Mouse (Mus musculus) layer of hippocampus, adult 9-11 months (tissue): ENCODE data around the gene Ccdc157.
A peak's percentile ranks its signal among the peaks of the same experiment; 100 is the strongest.
"Not testable (repeated sequence)": the region's sequence is repeated elsewhere in the genome, so short reads cannot be mapped to it uniquely, and the experiment has no call there.

ENCODE experiments used
- DNase-seq: peaks from one replicate; pipeline ENCODE4 v3.0.0; 2022

Gene Ccdc157

GRCm38 (mm10) chr11:4182061-4182460 is 22.0 kb upstream of the Ccdc157 start:
- DNase-seq, result peak; percentile 38

GRCm38 (mm10) chr11:4177716-4178115 is 17.6 kb upstream of the Ccdc157 start:
- DNase-seq, result no peak

- peak; percentile 72 for DNase-seq
Observed at GRCm38 (mm10) chr11:4174586-4174985, 14.5 kb upstream of the Ccdc157 start.

- DNase-seq, result no peak
Observed at GRCm38 (mm10) chr11:4166467-4167090, 6.5 kb upstream of the Ccdc157 start.

GRCm38 (mm10) chr11:4164701-4165100 is 4.6 kb upstream of the Ccdc157 start:
- DNase-seq, result no peak

GRCm38 (mm10) chr11:4160758-4161480 is 826 bp upstream of the Ccdc157 start:
- no peak for DNase-seq

GRCm38 (mm10) chr11:4158676-4159075 is 1.4 kb downstream of the Ccdc157 start:
- DNase-seq, result no peak

- peak; percentile 38 for DNase-seq
Observed at GRCm38 (mm10) chr11:4155641-4156040, 4.5 kb downstream of the Ccdc157 start.

- DNase-seq, result no peak
Observed at GRCm38 (mm10) chr11:4153694-4154093, 6.4 kb downstream of the Ccdc157 start.

- no peak for DNase-seq
Observed at GRCm38 (mm10) chr11:4149886-4150285, 10.2 kb downstream of the Ccdc157 start.

GRCm38 (mm10) chr11:4148536-4149156 is 11.4 kb downstream of the Ccdc157 start:
- DNase-seq, result no peak

GRCm38 (mm10) chr11:4148120-4148519 is 12.0 kb downstream of the Ccdc157 start:
- no peak for DNase-seq

GRCm38 (mm10) chr11:4147098-4147497 is 13.0 kb downstream of the Ccdc157 start:
- no peak for DNase-seq

- no peak for DNase-seq
Observed at GRCm38 (mm10) chr11:4146381-4146780, 13.7 kb downstream of the Ccdc157 start.

- no peak for DNase-seq
Observed at GRCm38 (mm10) chr11:4143281-4144062, 16.6 kb downstream of the Ccdc157 start.

GRCm38 (mm10) chr11:4142352-4142751 is 17.7 kb downstream of the Ccdc157 start:
- DNase-seq, result no peak

GRCm38 (mm10) chr11:4141505-4141904 is 18.6 kb downstream of the Ccdc157 start:
- DNase-seq, result no peak

GRCm38 (mm10) chr11:4138964-4139363 is 21.1 kb downstream of the Ccdc157 start:
- no peak for DNase-seq

GRCm38 (mm10) chr11:4134986-4135935 is 24.8 kb downstream of the Ccdc157 start, which contains the start of gene Rnf215:
Rnf215 (plus strand) TSS chr11:4135202.
- peak; percentile 82 for DNase-seq

GRCm38 (mm10) chr11:4134400-4134799 is 25.7 kb downstream of the Ccdc157 start:
- no peak for DNase-seq

- DNase-seq, result no peak
Observed at GRCm38 (mm10) chr11:4133450-4133849, 26.6 kb downstream of the Ccdc157 start.

GRCm38 (mm10) chr11:4128461-4128860 is 31.6 kb downstream of the Ccdc157 start:
- not testable (repeated sequence) for DNase-seq
